Mouse (Mus musculus) MEL (cell line): ENCODE measurements around the gene Gm10309. TPM values are rescaled to one million over a fixed set of nuclear protein-coding genes. Genes with fewer than 3 reads are reported as not detected.

ENCODE experiments used
- DNase-seq: peaks from one replicate; pipeline ENCODE4 v3.0.0; 2011; ENCODE audit warnings: low read depth, low spot score
- H3K27ac ChIP-seq: 2 replicates; pipeline ENCODE4 v1.5.1; 2012; ENCODE audit warnings: low read depth, mild to moderate bottlenecking, control low read depth, low read length, moderate library complexity; ENCODE audit not compliant: control insufficient read depth
- H3K27me3 ChIP-seq, 2 experiments: fragments of 150-350 bp in 1 of 2; sonication (generic) in 1 of 2; 2 replicates each; pipeline ENCODE4 v1.6.1; 2012; ENCODE audit warnings: low read length in 2 of 2, mild to moderate bottlenecking in 2 of 2, improper control_type of control experiment in 1 of 2, moderate library complexity in 1 of 2; ENCODE audit not compliant: insufficient read depth in 2 of 2, control insufficient read depth in 1 of 2
- H3K36me3 ChIP-seq, 2 experiments: 2 replicates each; pipeline ENCODE4 v1.6.1; 2012 to 2014; ENCODE audit warnings: low read length in 2 of 2, improper control_type of control experiment in 1 of 2, inconsistent platforms in 1 of 2, mild to moderate bottlenecking in 1 of 2; ENCODE audit not compliant: insufficient read depth in 2 of 2, control insufficient read depth in 1 of 2
- H3K4me1 ChIP-seq, 2 experiments: fragments of 150-350 bp in 1 of 2; sonication (generic) in 1 of 2; 2 replicates each; pipeline ENCODE4 v1.6.1; 2012; ENCODE audit warnings: low read length in 2 of 2, improper control_type of control experiment in 1 of 2, mild to moderate bottlenecking in 1 of 2; ENCODE audit not compliant: insufficient read depth in 2 of 2, control insufficient read depth in 1 of 2
- H3K4me3 ChIP-seq, 2 experiments: fragments of 150-350 bp in 1 of 2; sonication (generic) in 1 of 2; 2 replicates each; pipeline ENCODE4 v1.5.1; 2012; ENCODE audit warnings: low read depth in 2 of 2, low read length in 2 of 2, mild to moderate bottlenecking in 2 of 2, moderate library complexity in 2 of 2, control low read depth in 1 of 2, improper control_type of control experiment in 1 of 2; ENCODE audit not compliant: control insufficient read depth in 1 of 2, insufficient read depth in 1 of 2
- H3K79me2 ChIP-seq: 2 replicates; pipeline ENCODE4 v1.6.1; 2012; ENCODE audit warnings: mild to moderate bottlenecking, low read length, moderate library complexity; ENCODE audit not compliant: control insufficient read depth, poor library complexity, insufficient read depth
- H3K9ac ChIP-seq: 2 replicates; pipeline ENCODE4 v1.6.1; 2012; ENCODE audit warnings: low read depth, mild to moderate bottlenecking, control low read depth, low read length, moderate library complexity; ENCODE audit not compliant: control insufficient read depth, poor library complexity, severe bottlenecking
- H3K9me3 ChIP-seq: fragments of 150-350 bp; sonication (generic); replicated peaks from 2 replicates; pipeline ENCODE4 v1.6.1; 2012; ENCODE audit warnings: mild to moderate bottlenecking, low read length, improper control_type of control experiment, moderate library complexity; ENCODE audit not compliant: insufficient read depth
- BHLHE40 ChIP-seq: IDR thresholded peaks from 2 replicates; pipeline ENCODE4 v1.6.1; 2012; ENCODE audit warnings: low read depth, mild to moderate bottlenecking, inconsistent platforms, low read length, improper control_type of control experiment, borderline replicate concordance
- CTCF ChIP-seq, 3 experiments: IDR thresholded peaks in 2 of 3; conservative IDR thresholded peaks in 1 of 3; 2 replicates each; pipeline ENCODE4 v1.5.1; 2011 to 2012; ENCODE audit warnings: low read length in 3 of 3, low read depth in 2 of 3, mild to moderate bottlenecking in 2 of 3, improper control_type of control experiment in 1 of 3, inconsistent platforms in 1 of 3, mixed read lengths in 1 of 3, moderate library complexity in 1 of 3; ENCODE audit not compliant: control insufficient read depth in 1 of 3, insufficient read depth in 1 of 3, poor library complexity in 1 of 3, severe bottlenecking in 1 of 3
- E2F4 ChIP-seq: IDR thresholded peaks from 2 replicates; pipeline ENCODE4 v1.6.1; 2011; ENCODE audit warnings: low read depth, low read length, improper control_type of control experiment, borderline replicate concordance
- ELF1 ChIP-seq: IDR thresholded peaks from 2 replicates; pipeline ENCODE4 v1.6.1; 2014; ENCODE audit warnings: low read depth, mild to moderate bottlenecking, inconsistent platforms, low read length, improper control_type of control experiment, moderate library complexity
- EP300 ChIP-seq, 2 experiments: IDR thresholded peaks; 2 replicates each; pipeline ENCODE4 v1.6.1; 2011; ENCODE audit warnings: improper control_type of control experiment in 2 of 2, low read length in 2 of 2, low read depth in 1 of 2, mild to moderate bottlenecking in 1 of 2
- ETS1 ChIP-seq: IDR thresholded peaks from 2 replicates; pipeline ENCODE4 v1.6.1; 2012; ENCODE audit warnings: low read depth, mild to moderate bottlenecking, inconsistent platforms, low read length, improper control_type of control experiment, moderate library complexity
- GABPA ChIP-seq: IDR thresholded peaks from 2 replicates; pipeline ENCODE4 v1.6.1; 2012; ENCODE audit warnings: low read depth, mild to moderate bottlenecking, inconsistent platforms, low read length, improper control_type of control experiment, moderate library complexity
- GATA1 ChIP-seq: IDR thresholded peaks from 2 replicates; pipeline ENCODE4 v1.6.1; 2011; ENCODE audit warnings: low read depth, low read length, improper control_type of control experiment
- HCFC1 ChIP-seq: IDR thresholded peaks from 2 replicates; pipeline ENCODE4 v1.6.1; 2012; ENCODE audit warnings: low read depth, mild to moderate bottlenecking, inconsistent platforms, low read length, improper control_type of control experiment, moderate library complexity
- KAT2A ChIP-seq: conservative IDR thresholded peaks from 2 replicates; pipeline ENCODE4 v1.6.1; 2012; ENCODE audit warnings: low read depth, low read length, improper control_type of control experiment, inconsistent platforms
- MAX ChIP-seq: IDR thresholded peaks from 2 replicates; pipeline ENCODE4 v1.6.1; 2011; ENCODE audit warnings: low read length, improper control_type of control experiment
- MAZ ChIP-seq: IDR thresholded peaks from 2 replicates; pipeline ENCODE4 v1.6.1; 2012; ENCODE audit warnings: low read depth, mild to moderate bottlenecking, inconsistent platforms, low read length, improper control_type of control experiment
- MEF2A ChIP-seq: IDR thresholded peaks from 2 replicates; pipeline ENCODE4 v1.6.1; 2014; ENCODE audit warnings: low read depth, mild to moderate bottlenecking, inconsistent platforms, low read length, improper control_type of control experiment; ENCODE audit not compliant: poor library complexity, insufficient replicate concordance, severe bottlenecking; ENCODE audit errors: extremely low read depth
- MXI1 ChIP-seq: IDR thresholded peaks from 2 replicates; pipeline ENCODE4 v1.6.1; 2011; ENCODE audit warnings: mild to moderate bottlenecking, low read depth, low read length, improper control_type of control experiment
- MYB ChIP-seq: IDR thresholded peaks from 2 replicates; pipeline ENCODE4 v1.6.1; 2011; ENCODE audit warnings: mild to moderate bottlenecking, low read depth, low read length, improper control_type of control experiment
- MYC ChIP-seq: IDR thresholded peaks from 2 replicates; pipeline ENCODE4 v1.6.1; 2011; ENCODE audit warnings: low read depth, mild to moderate bottlenecking, low read length, improper control_type of control experiment, moderate library complexity
- NRF1 ChIP-seq: IDR thresholded peaks from 2 replicates; pipeline ENCODE4 v1.6.1; 2014; ENCODE audit warnings: low read depth, mild to moderate bottlenecking, inconsistent platforms, low read length, improper control_type of control experiment, moderate library complexity; ENCODE audit not compliant: poor library complexity, insufficient read depth, severe bottlenecking
- POLR2A ChIP-seq, 2 experiments: IDR thresholded peaks; 2 replicates each; pipeline ENCODE4 v1.6.1; 2011 to 2012; ENCODE audit warnings: low read length in 2 of 2, mild to moderate bottlenecking in 2 of 2, control low read depth in 1 of 2, improper control_type of control experiment in 1 of 2, low read depth in 1 of 2, moderate library complexity in 1 of 2; ENCODE audit not compliant: control insufficient read depth in 1 of 2, insufficient read depth in 1 of 2, poor library complexity in 1 of 2
- POLR2AphosphoS2 ChIP-seq: IDR thresholded peaks from 2 replicates; pipeline ENCODE4 v1.6.1; 2011; ENCODE audit warnings: low read length, improper control_type of control experiment
- POLR2AphosphoS5 ChIP-seq: IDR thresholded peaks from 2 replicates; pipeline ENCODE4 v1.6.1; 2012; ENCODE audit warnings: low read depth, borderline replicate concordance, mild to moderate bottlenecking, inconsistent platforms, low read length, moderate library complexity, mixed read lengths
- RAD21 ChIP-seq: IDR thresholded peaks from 2 replicates; pipeline ENCODE4 v1.6.1; 2011; ENCODE audit warnings: mild to moderate bottlenecking, low read depth, low read length, improper control_type of control experiment
- RCOR1 ChIP-seq: IDR thresholded peaks from 2 replicates; pipeline ENCODE4 v1.6.1; 2012; ENCODE audit warnings: low read depth, mild to moderate bottlenecking, inconsistent platforms, low read length, improper control_type of control experiment
- SIN3A ChIP-seq: IDR thresholded peaks from 2 replicates; pipeline ENCODE4 v1.6.1; 2012; ENCODE audit warnings: low read length, improper control_type of control experiment, inconsistent platforms
- SMC3 ChIP-seq: IDR thresholded peaks from 2 replicates; pipeline ENCODE4 v1.6.1; 2011; ENCODE audit warnings: low read depth, low read length, improper control_type of control experiment
- TBP ChIP-seq: IDR thresholded peaks from 2 replicates; pipeline ENCODE4 v1.8.0; 2011; ENCODE audit warnings: low read depth, low read length, improper control_type of control experiment
- TCF12 ChIP-seq: IDR thresholded peaks from 2 replicates; pipeline ENCODE4 v1.6.1; 2014; ENCODE audit warnings: low read depth, mild to moderate bottlenecking, inconsistent platforms, low read length, improper control_type of control experiment, moderate library complexity
- UBTF ChIP-seq: IDR thresholded peaks from 2 replicates; pipeline ENCODE4 v1.6.1; 2012; ENCODE audit warnings: low read depth, mild to moderate bottlenecking, inconsistent platforms, low read length, improper control_type of control experiment, moderate library complexity, borderline replicate concordance; ENCODE audit not compliant: insufficient read depth
- USF1 ChIP-seq: IDR thresholded peaks from 2 replicates; pipeline ENCODE4 v1.6.1; 2014; ENCODE audit warnings: low read depth, mild to moderate bottlenecking, inconsistent platforms, low read length, improper control_type of control experiment, moderate library complexity
- USF2 ChIP-seq, 2 experiments: IDR thresholded peaks; 2 replicates each; pipeline ENCODE4 v1.6.1; 2011 to 2012; ENCODE audit warnings: improper control_type of control experiment in 2 of 2, low read length in 2 of 2, borderline replicate concordance in 1 of 2, inconsistent platforms in 1 of 2, low read depth in 1 of 2, mild to moderate bottlenecking in 1 of 2; ENCODE audit not compliant: insufficient read depth in 1 of 2
- ZC3H11A ChIP-seq: IDR thresholded peaks from 2 replicates; pipeline ENCODE4 v1.6.1; 2012; ENCODE audit warnings: low read depth, mild to moderate bottlenecking, inconsistent platforms, low read length, improper control_type of control experiment
- ZMIZ1 ChIP-seq: IDR thresholded peaks from 2 replicates; pipeline ENCODE4 v1.6.1; 2012; ENCODE audit warnings: low read depth, mild to moderate bottlenecking, inconsistent platforms, low read length, improper control_type of control experiment, moderate library complexity
- ZNF384 ChIP-seq: IDR thresholded peaks from 2 replicates; pipeline ENCODE4 v1.6.1; 2012; ENCODE audit warnings: low read depth, mild to moderate bottlenecking, inconsistent platforms, low read length, improper control_type of control experiment
- polyA plus RNA-seq, 2 experiments: library from polyadenylated mRNA; stranded (reverse) in 1 of 2; unstranded in 1 of 2; fragments of >175 nt in 1 of 2; fragments of >200 nt in 1 of 2; gene quantifications; 2 replicates each; pipeline versions ENCODE4 v1.2.1 to v1.2.4; 2012; ENCODE audit warnings: low replicate concordance in 2 of 2, low read depth in 1 of 2; ENCODE audit not compliant: insufficient read length in 2 of 2, insufficient read depth in 1 of 2, missing spikeins in 1 of 2
- total RNA-seq: library from RNA; depleted of rRNA; stranded (reverse); fragments of 300-350 nt; gene quantifications from 2 replicates; pipeline ENCODE4 v1.2.3, GENCODE M21; 2012

Gm10309 gene
- total and polyA plus RNA-seq, 3 experiments: 0.06 TPM; not detected in 2

- H3K27me3 ChIP-seq: no peaks in the 10 kb centered on the region
- peaks cover 33 to 47% of the 10 kb centered on the region in 2 experiments for H3K4me1 ChIP-seq
- H3K9me3 ChIP-seq: no peaks in the 10 kb centered on the region
- peak overlapping the region; percentile 49 for H3K9ac ChIP-seq
- peak overlapping the region; percentile 92 for H3K27ac ChIP-seq
- peaks cover 0 to 43% of the 10 kb centered on the region in 2 experiments; a peak in 2 of 4 replicates for H3K36me3 ChIP-seq
- peak; percentile 93 for DNase-seq
- H3K79me2 ChIP-seq: no peaks in the 10 kb centered on the region
- TF ChIP-seq NRF1 (no peak), RCOR1 (no peak), EP300 (IDR thresholded peaks at IDR 0.05; ENCODE audit: low read depth in 1 of 2, low read length in 2 of 2) (no peak), TCF12 (no peak), ZMIZ1 (no peak), UBTF (no peak), MAZ (no peak), E2F4 (no peak), SMC3 (peak; percentile 36), POLR2AphosphoS5 (no peak), SIN3A (peak; percentile 80; the same call in 1 of the 2 replicates), ZNF384 (0 out of 2 replicates have a peak, but pooled peaks have one; percentile 20), ZC3H11A (no peak), MAX (peak; percentile 92), ETS1 (no peak), RAD21 (peak; percentile 31), BHLHE40 (no peak), MEF2A (no peak), MYB (no peak), GABPA (no peak), MYC (peak; percentile 99), KAT2A (no peak), MXI1 (peak; percentile 91), USF1 (peak; percentile 88), ELF1 (peak; percentile 74), POLR2A (IDR thresholded peaks at IDR 0.05; ENCODE audit: control insufficient read depth in 1 of 2, insufficient read depth in 1 of 2, low read depth in 1 of 2, low read length in 2 of 2, poor library complexity in 1 of 2) (peak in 1 of 2 experiments; percentile 63; a peak in 2 of 4 replicates), POLR2AphosphoS2 (no peak), TBP (peak; percentile 71), CTCF (IDR thresholded peaks at IDR 0.05 in 2 of 3, conservative IDR thresholded peaks at IDR 0.05 in 1 of 3; ENCODE audit: control insufficient read depth in 1 of 3, insufficient read depth in 1 of 3, low read depth in 2 of 3, low read length in 3 of 3, poor library complexity in 1 of 3, severe bottlenecking in 1 of 3) (peak in 1 of 3 experiments; percentile 55; a peak in 2 of 6 replicates), HCFC1 (no peak), GATA1 (no peak), USF2 (IDR thresholded peaks at IDR 0.05; ENCODE audit: borderline replicate concordance in 1 of 2, insufficient read depth in 1 of 2, low read depth in 1 of 2, low read length in 2 of 2) (no peak)
- peak overlapping the region; percentile 36 to 42 for H3K4me3 ChIP-seq
Observed at GRCm38 (mm10) chr17:86494895-86495294, 10.1 kb downstream of the Gm10309 start.
